Mouse (Mus musculus) hindbrain, embryonic 13.5 days (tissue): ENCODE results near the gene Fbxo46. TPM values are rescaled to one million over a fixed set of nuclear protein-coding genes. Genes with fewer than 3 reads are reported as not detected.

Experiments
- ATAC-seq: fragments of 200-750 bp; cut with Nextera tagmentation; 2 replicates; pipeline ENCODE4 v1.8.0; 2017; ENCODE audit warnings: moderate TSS enrichment; ENCODE audit not compliant: low FRiP score
- H3K27ac ChIP-seq: fragments of 300-500 bp; sonication (generic); 2 replicates; pipeline ENCODE4 v1.5.1; 2015; ENCODE audit warnings: inconsistent platforms, mild to moderate bottlenecking, moderate library complexity
- H3K27me3 ChIP-seq: fragments of 300-500 bp; sonication (generic); 2 replicates; pipeline ENCODE4 v1.6.1; 2015; ENCODE audit warnings: mild to moderate bottlenecking, inconsistent platforms
- H3K36me3 ChIP-seq: fragments of 300-500 bp; sonication (generic); 2 replicates; pipeline ENCODE4 v1.6.1; 2015; ENCODE audit warnings: mild to moderate bottlenecking, inconsistent platforms
- H3K4me1 ChIP-seq: fragments of 300-500 bp; sonication (generic); replicated peaks from 2 replicates; pipeline ENCODE4 v1.6.1; 2015; ENCODE audit warnings: inconsistent platforms
- H3K4me2 ChIP-seq: fragments of 300-500 bp; sonication (generic); 2 replicates; pipeline ENCODE4 v1.6.1; 2015; ENCODE audit warnings: inconsistent platforms, mild to moderate bottlenecking, moderate library complexity
- H3K4me3 ChIP-seq: fragments of 300-500 bp; sonication (generic); 2 replicates; pipeline ENCODE4 v1.5.1; 2015; ENCODE audit warnings: mild to moderate bottlenecking, inconsistent platforms
- H3K9ac ChIP-seq: fragments of 300-500 bp; sonication (generic); 2 replicates; pipeline ENCODE4 v1.6.1; 2015; ENCODE audit warnings: mild to moderate bottlenecking, inconsistent platforms
- H3K9me3 ChIP-seq: fragments of 300-500 bp; sonication (generic); 2 replicates; pipeline ENCODE4 v1.6.1; 2016; ENCODE audit warnings: inconsistent platforms
- WGBS: fragments of 180-500 bp; shearing (Covaris S2); methylation state at CpG from one replicate; pipeline ENCODE4 v1.1.7; 2015; 5-methylcytosine and 5-hydroxymethylcytosine counted together
- polyA plus RNA-seq: library from polyadenylated mRNA; unstranded; fragments of >200 nt; fragmentation: Nextera tagmentation; extraction: Ambion mirVana; gene quantifications from 2 replicates; pipeline ENCODE4 v1.2.1, GENCODE M21; 2015

Gene Fbxo46
- polyA plus RNA-seq, 1 experiment from 2014 or later = 18.9 TPM

- Histone ChIP-seq H3K27ac (peak overlapping the region; percentile 15; the same call in 1 of the 2 replicates), H3K27me3 (peaks cover 10% of the 10 kb centered on the region; the same call in 1 of the 2 replicates), H3K4me2 (0 out of 2 replicates have a peak overlapping the region, but pooled peaks have one; percentile 87), H3K4me1 (peaks cover 27% of the 10 kb centered on the region), H3K4me3 (no peak overlapping the region), H3K36me3 (no peaks in the 10 kb centered on the region), H3K9ac (no peak overlapping the region), H3K9me3 (no peaks in the 10 kb centered on the region)
- peak; percentile 34 for ATAC-seq
- WGBS = 93% methylated on average over 8 of the region's 8 CpGs
These were observed 576 bp upstream of the Fbxo46 start for GRCm38 (mm10) chr7:19119083-19119482.

GRCm38 (mm10) chr7:19121686-19122085 lies 2.0 kb downstream of the Fbxo46 start:
- no peak for ATAC-seq
- H3K4me2 ChIP-seq = no peak overlapping the region
- H3K9ac ChIP-seq = no peak overlapping the region
- no peaks in the 10 kb centered on the region for H3K9me3 ChIP-seq
- no peak overlapping the region for H3K4me3 ChIP-seq
- whole genome bisulfite sequencing = 96% methylated on average over 4 of the region's 4 CpGs
- no peak overlapping the region for H3K27ac ChIP-seq
- peaks cover 10% of the 10 kb centered on the region; the same call in 1 of the 2 replicates for H3K27me3 ChIP-seq
- H3K4me1 ChIP-seq = peaks cover 31% of the 10 kb centered on the region
- 0 out of 2 replicates have a peak, but pooled peaks cover under 1% of the 10 kb centered on the region for H3K36me3 ChIP-seq

DNA sequence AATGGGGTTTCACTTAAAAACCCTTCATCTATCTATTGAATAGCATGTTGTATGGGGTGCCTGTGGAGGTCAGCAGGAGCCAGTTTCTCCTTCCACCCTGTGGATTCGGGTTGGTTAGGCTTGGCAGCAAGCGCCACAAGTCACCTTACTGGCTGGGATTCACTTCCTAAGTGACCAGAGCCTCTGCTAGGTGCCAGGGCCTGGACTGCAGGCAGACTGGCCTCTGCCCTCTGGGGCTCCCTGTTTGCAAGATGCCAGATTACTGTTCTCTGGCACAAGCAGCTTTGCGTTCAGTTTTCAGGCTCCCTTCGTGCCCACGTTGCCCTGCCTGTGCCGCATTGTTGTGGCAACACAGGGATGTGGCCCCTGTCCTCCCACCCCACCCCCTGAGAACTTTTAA lies 5.1 kb downstream of the Fbxo46 start:
- H3K4me1 ChIP-seq = peaks cover 25% of the 10 kb centered on the region
- no peak overlapping the region for H3K4me3 ChIP-seq
- no peak overlapping the region for H3K27ac ChIP-seq
- peak overlapping the region; percentile 55 for H3K9ac ChIP-seq
- H3K9me3 ChIP-seq = no peaks in the 10 kb centered on the region
- no peak overlapping the region for H3K4me2 ChIP-seq
- peaks cover 7% of the 10 kb centered on the region; the same call in 1 of the 2 replicates for H3K36me3 ChIP-seq
- H3K27me3 ChIP-seq = no peaks in the 10 kb centered on the region
- WGBS = 87% methylated on average over 6 of the region's 6 CpGs
- no peak for ATAC-seq

- Histone ChIP-seq H3K4me3 (no peak overlapping the region), H3K9ac (no peak overlapping the region; the same call in 1 of the 2 replicates), H3K4me2 (no peak overlapping the region), H3K27ac (no peak overlapping the region), H3K36me3 (peaks cover 11% of the 10 kb centered on the region; the same call in 1 of the 2 replicates), H3K9me3 (no peaks in the 10 kb centered on the region), H3K27me3 (no peaks in the 10 kb centered on the region), H3K4me1 (peaks cover 26% of the 10 kb centered on the region)
- no peak for ATAC-seq
- WGBS = 94% methylated on average over 5 of the region's 5 CpGs
These were observed 8.1 kb downstream of the Fbxo46 start for GRCm38 (mm10) chr7:19127744-19128143.

- Histone ChIP-seq H3K27ac (no peak overlapping the region), H3K9ac (no peak overlapping the region), H3K27me3 (no peaks in the 10 kb centered on the region), H3K36me3 (peaks cover 12% of the 10 kb centered on the region; the same call in 1 of the 2 replicates), H3K4me3 (no peak overlapping the region), H3K9me3 (no peaks in the 10 kb centered on the region), H3K4me1 (peaks cover 29% of the 10 kb centered on the region), H3K4me2 (no peak overlapping the region)
- 90% methylated on average over 5 of the region's 5 CpGs for WGBS
- no peak for ATAC-seq
These were observed 9.7 kb downstream of the Fbxo46 start for GRCm38 (mm10) chr7:19129396-19129795.

DNA sequence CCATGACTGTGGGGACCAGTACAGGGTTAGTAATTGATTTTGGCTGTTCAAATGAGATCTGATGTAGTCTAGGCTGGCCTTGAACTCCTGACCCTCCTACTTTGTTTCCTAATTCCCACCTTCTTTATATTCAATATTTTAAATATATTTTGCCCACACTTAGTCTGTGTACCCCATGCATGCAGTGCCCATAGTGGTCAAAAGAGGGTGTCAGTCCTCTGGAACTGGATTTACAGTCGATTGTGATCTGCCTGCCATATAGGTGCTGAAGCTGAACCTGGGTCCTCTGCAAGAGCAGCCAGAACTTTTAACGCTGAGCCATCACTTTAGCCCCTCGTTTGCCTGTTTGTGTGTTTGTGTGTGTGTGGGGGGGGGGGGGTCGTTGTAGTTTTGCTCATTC lies 11.0 kb downstream of the Fbxo46 start:
- Histone ChIP-seq H3K27me3 (no peaks in the 10 kb centered on the region), H3K27ac (peak overlapping the region; percentile 92), H3K9ac (peak overlapping the region; percentile 66; the same call in 1 of the 2 replicates), H3K4me2 (peak overlapping the region; percentile 65), H3K4me1 (peaks cover 25% of the 10 kb centered on the region), H3K4me3 (peak overlapping the region; percentile 51), H3K36me3 (peaks cover 24% of the 10 kb centered on the region), H3K9me3 (no peaks in the 10 kb centered on the region)
- 35% methylated on average over 4 of the region's 4 CpGs for WGBS
- no peak for ATAC-seq

GRCm38 (mm10) chr7:19131324-19131848 lies 11.7 kb downstream of the Fbxo46 start:
- H3K36me3 ChIP-seq = peaks cover 31% of the 10 kb centered on the region
- H3K4me1 ChIP-seq = peaks cover 25% of the 10 kb centered on the region
- peak overlapping the region; percentile 72 for H3K9ac ChIP-seq
- 2% methylated on average over 39 of the region's 39 CpGs for WGBS
- peak; percentile 99 for ATAC-seq
- H3K9me3 ChIP-seq = no peaks in the 10 kb centered on the region
- peak overlapping the region; percentile 65 for H3K4me2 ChIP-seq
- H3K27me3 ChIP-seq = no peaks in the 10 kb centered on the region
- peak overlapping the region; percentile 51 for H3K4me3 ChIP-seq
- peak overlapping the region; percentile 92 for H3K27ac ChIP-seq

GRCm38 (mm10) chr7:19136168-19136567 lies 16.5 kb downstream of the Fbxo46 start:
- Histone ChIP-seq H3K4me2 (no peak overlapping the region), H3K36me3 (peaks cover 69% of the 10 kb centered on the region), H3K4me1 (peaks cover 12% of the 10 kb centered on the region), H3K4me3 (no peak overlapping the region), H3K9me3 (no peaks in the 10 kb centered on the region), H3K9ac (no peak overlapping the region), H3K27me3 (no peaks in the 10 kb centered on the region), H3K27ac (no peak overlapping the region)
- ATAC-seq = no peak
- 97% methylated on average over 13 of the region's 13 CpGs for WGBS

- H3K36me3 ChIP-seq = peaks cover 75% of the 10 kb centered on the region
These were observed 17.1 kb downstream of the Fbxo46 start for GRCm38 (mm10) chr7:19136673-19137334.

GRCm38 (mm10) chr7:19137380-19137779 lies 17.7 kb downstream of the Fbxo46 start:
- WGBS = 53% methylated on average over 5 of the region's 5 CpGs

More at GRCm38 (mm10) chr7:19136673-19137334, 17.1 kb downstream of the Fbxo46 start:
- peaks cover 11% of the 10 kb centered on the region for H3K4me1 ChIP-seq
- WGBS = 93% methylated on average over 38 of the region's 38 CpGs
- H3K4me2 ChIP-seq = no peak overlapping the region
- H3K27me3 ChIP-seq = no peaks in the 10 kb centered on the region
- H3K9me3 ChIP-seq = no peaks in the 10 kb centered on the region
- H3K27ac ChIP-seq = no peak overlapping the region
- no peak; the same call in 1 of the 2 replicates for ATAC-seq
- no peak overlapping the region for H3K4me3 ChIP-seq
- H3K9ac ChIP-seq = no peak overlapping the region

GRCm38 (mm10) chr7:19146793-19147192 lies 27.1 kb downstream of the Fbxo46 start:
- Histone ChIP-seq H3K27ac (no peak overlapping the region), H3K4me3 (no peak overlapping the region), H3K4me1 (peaks cover 32% of the 10 kb centered on the region), H3K27me3 (no peaks in the 10 kb centered on the region), H3K9me3 (no peaks in the 10 kb centered on the region), H3K36me3 (peaks cover 40% of the 10 kb centered on the region), H3K4me2 (no peak overlapping the region), H3K9ac (no peak overlapping the region)
- no peak for ATAC-seq
- WGBS = 88% methylated on average over 10 of the region's 10 CpGs

More at GRCm38 (mm10) chr7:19137380-19137779, 17.7 kb downstream of the Fbxo46 start:
- ATAC-seq = no peak
- Histone ChIP-seq H3K27me3 (no peaks in the 10 kb centered on the region), H3K36me3 (peaks cover 81% of the 10 kb centered on the region), H3K4me3 (no peak overlapping the region), H3K4me2 (no peak overlapping the region), H3K27ac (no peak overlapping the region), H3K9me3 (no peaks in the 10 kb centered on the region), H3K4me1 (peaks cover 6% of the 10 kb centered on the region), H3K9ac (no peak overlapping the region)

- Histone ChIP-seq H3K4me1 (peaks cover 32% of the 10 kb centered on the region), H3K36me3 (peaks cover 40% of the 10 kb centered on the region), H3K27me3 (no peaks in the 10 kb centered on the region), H3K9ac (peak overlapping the region; percentile 78; the same call in 1 of the 2 replicates), H3K4me2 (peak overlapping the region; percentile 77), H3K4me3 (peak overlapping the region; percentile 65), H3K27ac (no peak overlapping the region), H3K9me3 (no peaks in the 10 kb centered on the region)
- WGBS = 55% methylated on average over 6 of the region's 6 CpGs
- no peak for ATAC-seq
These were observed 27.9 kb downstream of the Fbxo46 start for GRCm38 (mm10) chr7:19147497-19148045.
